Mouse (Mus musculus): ENCODE results near the gene Cacfd1. TPM values are rescaled to one million over a fixed set of nuclear protein-coding genes. Genes with fewer than 3 reads are reported as not detected.

Gene Cacfd1
- polyA plus RNA-seq (2015; fragmentation: Nextera tagmentation; extraction: Ambion mirVana): 72.7 and 82.7 TPM in 2 replicates

GRCm38 (mm10) chr2:27009714-27010244, at the start of gene Cacfd1:
Cacfd1 (plus strand) TSS chr2:27009926.
- H3K4me2 ChIP-seq (replicated peaks): peak within 1 kb of the TSS; percentile 72
- peak; percentile 93 for ATAC-seq (ENCODE audit: insufficient number of reproducible peaks, low FRiP score, low TSS enrichment, low read depth)
- under 1% methylated on average over 42 of the region's 43 CpGs for WGBS
- H3K36me3 ChIP-seq: peaks cover 11% of the 10 kb centered on the region
- peak within 1 kb of the TSS; percentile 84 for H3K27ac ChIP-seq (replicated peaks)
- peaks cover 28% of the 10 kb centered on the region for H3K4me1 ChIP-seq
- no peaks in the 10 kb centered on the region for H3K9me3 ChIP-seq (replicated peaks)
- H3K9ac ChIP-seq: peak within 1 kb of the TSS; percentile 96
- peak within 1 kb of the TSS; percentile 79 for H3K4me3 ChIP-seq (replicated peaks)
- H3K27me3 ChIP-seq: no peaks in the 10 kb centered on the region

- Histone ChIP-seq H3K27me3 (no peaks in the 10 kb centered on the region), H3K4me2 (replicated peaks) (no peak overlapping the region), H3K4me1 (peaks cover 27% of the 10 kb centered on the region), H3K4me3 (replicated peaks) (no peak overlapping the region), H3K9me3 (replicated peaks) (no peaks in the 10 kb centered on the region), H3K9ac (no peak overlapping the region), H3K27ac (replicated peaks) (no peak overlapping the region), H3K36me3 (peaks cover 58% of the 10 kb centered on the region)
- 76% methylated on average over 4 of the region's 4 CpGs for WGBS
- no peak for ATAC-seq (ENCODE audit: insufficient number of reproducible peaks, low FRiP score, low TSS enrichment, low read depth)
Measured at GRCm38 (mm10) chr2:26960756-26961155, 49.0 kb upstream of the Cacfd1 start.

GRCm38 (mm10) chr2:26963923-26964723, 45.6 kb upstream of the Cacfd1 start, which contains the start of gene Rexo4:
Rexo4 (minus strand) TSS chr2:26964386.
- WGBS: under 1% methylated on average over 50 of the region's 50 CpGs
- Histone ChIP-seq H3K4me1 (peaks cover 27% of the 10 kb centered on the region), H3K27ac (replicated peaks) (peak within 1 kb of the TSS; percentile 99), H3K4me3 (replicated peaks) (peak within 1 kb of the TSS; percentile 83), H3K9me3 (replicated peaks) (no peaks in the 10 kb centered on the region), H3K36me3 (peaks cover 27% of the 10 kb centered on the region), H3K27me3 (no peaks in the 10 kb centered on the region), H3K9ac (peak within 1 kb of the TSS; percentile 82), H3K4me2 (replicated peaks) (peak within 1 kb of the TSS; percentile 73)
- ATAC-seq (ENCODE audit: insufficient number of reproducible peaks, low FRiP score, low TSS enrichment, low read depth): peak; percentile 94

GRCm38 (mm10) chr2:26964724-26965370, 44.9 kb upstream of the Cacfd1 start:
- peak overlapping the region; percentile 73 for H3K4me2 ChIP-seq (replicated peaks)
- H3K4me3 ChIP-seq (replicated peaks): peak overlapping the region; percentile 83
- peaks cover 23% of the 10 kb centered on the region for H3K36me3 ChIP-seq
- 12% methylated on average over 14 of the region's 14 CpGs for WGBS
- H3K9ac ChIP-seq: peak overlapping the region; percentile 82
- no peaks in the 10 kb centered on the region for H3K9me3 ChIP-seq (replicated peaks)
- peaks cover 27% of the 10 kb centered on the region for H3K4me1 ChIP-seq
- H3K27me3 ChIP-seq: no peaks in the 10 kb centered on the region
- H3K27ac ChIP-seq (replicated peaks): peak overlapping the region; percentile 99
- ATAC-seq (ENCODE audit: insufficient number of reproducible peaks, low FRiP score, low TSS enrichment, low read depth): no peak

GRCm38 (mm10) chr2:26967262-26967661, 42.5 kb upstream of the Cacfd1 start:
- Histone ChIP-seq H3K9me3 (replicated peaks) (no peaks in the 10 kb centered on the region), H3K36me3 (peaks cover 1% of the 10 kb centered on the region; the same call in 1 of the 2 replicates), H3K4me3 (replicated peaks) (no peak overlapping the region), H3K4me1 (peaks cover 15% of the 10 kb centered on the region), H3K4me2 (replicated peaks) (no peak overlapping the region), H3K27ac (replicated peaks) (no peak overlapping the region), H3K9ac (no peak overlapping the region), H3K27me3 (no peaks in the 10 kb centered on the region)
- WGBS: 88% methylated on average over 2 of the region's 2 CpGs
- no peak for ATAC-seq (ENCODE audit: insufficient number of reproducible peaks, low FRiP score, low TSS enrichment, low read depth)

GRCm38 (mm10) chr2:26973116-26973515, 36.6 kb upstream of the Cacfd1 start, which contains the start of gene Adamts13:
Adamts13 (plus strand) TSS chr2:26973416.
- H3K4me3 ChIP-seq (replicated peaks): no peak within 1 kb of the TSS
- no peak within 1 kb of the TSS for H3K27ac ChIP-seq (replicated peaks)
- H3K36me3 ChIP-seq: no peaks in the 10 kb centered on the region
- H3K4me1 ChIP-seq: no peaks in the 10 kb centered on the region
- ATAC-seq (ENCODE audit: insufficient number of reproducible peaks, low FRiP score, low TSS enrichment, low read depth): no peak
- no peaks in the 10 kb centered on the region for H3K27me3 ChIP-seq
- H3K9ac ChIP-seq: no peak within 1 kb of the TSS
- no peak within 1 kb of the TSS for H3K4me2 ChIP-seq (replicated peaks)
- 58% methylated on average over 3 of the region's 3 CpGs for WGBS
- no peaks in the 10 kb centered on the region for H3K9me3 ChIP-seq (replicated peaks)

GRCm38 (mm10) chr2:26973960-26974359, 35.8 kb upstream of the Cacfd1 start:
- Histone ChIP-seq H3K27ac (replicated peaks) (no peak overlapping the region), H3K36me3 (no peaks in the 10 kb centered on the region), H3K4me2 (replicated peaks) (no peak overlapping the region), H3K9me3 (replicated peaks) (no peaks in the 10 kb centered on the region), H3K4me3 (replicated peaks) (no peak overlapping the region), H3K9ac (no peak overlapping the region), H3K27me3 (no peaks in the 10 kb centered on the region), H3K4me1 (no peaks in the 10 kb centered on the region)
- no peak for ATAC-seq (ENCODE audit: insufficient number of reproducible peaks, low FRiP score, low TSS enrichment, low read depth)
- 40% methylated on average over 4 of the region's 4 CpGs for WGBS

GRCm38 (mm10) chr2:26980361-26980760, 29.4 kb upstream of the Cacfd1 start:
- no peak overlapping the region for H3K27ac ChIP-seq (replicated peaks)
- no peak overlapping the region for H3K9ac ChIP-seq
- 0 out of 2 replicates have a peak, but pooled peaks cover 3% of the 10 kb centered on the region for H3K4me1 ChIP-seq
- no peaks in the 10 kb centered on the region for H3K36me3 ChIP-seq
- H3K27me3 ChIP-seq: no peaks in the 10 kb centered on the region
- no peak overlapping the region for H3K4me3 ChIP-seq (replicated peaks)
- no peaks in the 10 kb centered on the region for H3K9me3 ChIP-seq (replicated peaks)
- no peak for ATAC-seq (ENCODE audit: insufficient number of reproducible peaks, low FRiP score, low TSS enrichment, low read depth)
- no peak overlapping the region for H3K4me2 ChIP-seq (replicated peaks)
- WGBS: 67% methylated on average over 1 of the region's 1 CpGs

- WGBS: 65% methylated on average over 2 of the region's 2 CpGs
Measured at GRCm38 (mm10) chr2:26984179-26984578, 25.5 kb upstream of the Cacfd1 start.

GRCm38 (mm10) chr2:26984640-26985039, 25.1 kb upstream of the Cacfd1 start:
- WGBS: 82% methylated on average over 5 of the region's 5 CpGs
- Histone ChIP-seq H3K9ac (no peak overlapping the region), H3K27ac (replicated peaks) (no peak overlapping the region), H3K36me3 (no peaks in the 10 kb centered on the region), H3K9me3 (replicated peaks) (no peaks in the 10 kb centered on the region), H3K4me2 (replicated peaks) (no peak overlapping the region), H3K27me3 (no peaks in the 10 kb centered on the region), H3K4me3 (replicated peaks) (no peak overlapping the region), H3K4me1 (0 out of 2 replicates have a peak, but pooled peaks cover 3% of the 10 kb centered on the region)
- ATAC-seq (ENCODE audit: insufficient number of reproducible peaks, low FRiP score, low TSS enrichment, low read depth): no peak

More at GRCm38 (mm10) chr2:26984179-26984578, 25.5 kb upstream of the Cacfd1 start:
- no peak for ATAC-seq (ENCODE audit: insufficient number of reproducible peaks, low FRiP score, low TSS enrichment, low read depth)
- H3K27ac ChIP-seq (replicated peaks): no peak overlapping the region
- H3K4me2 ChIP-seq (replicated peaks): no peak overlapping the region
- H3K9ac ChIP-seq: no peak overlapping the region
- H3K4me3 ChIP-seq (replicated peaks): no peak overlapping the region
- no peaks in the 10 kb centered on the region for H3K36me3 ChIP-seq
- H3K4me1 ChIP-seq: 0 out of 2 replicates have a peak, but pooled peaks cover 3% of the 10 kb centered on the region
- no peaks in the 10 kb centered on the region for H3K9me3 ChIP-seq (replicated peaks)
- no peaks in the 10 kb centered on the region for H3K27me3 ChIP-seq

GRCm38 (mm10) chr2:26993936-26994335, 15.8 kb upstream of the Cacfd1 start:
- no peaks in the 10 kb centered on the region for H3K4me1 ChIP-seq
- H3K27me3 ChIP-seq: no peaks in the 10 kb centered on the region
- WGBS: 73% methylated on average over 3 of the region's 3 CpGs
- H3K9me3 ChIP-seq (replicated peaks): no peaks in the 10 kb centered on the region
- no peak overlapping the region for H3K4me3 ChIP-seq (replicated peaks)
- H3K36me3 ChIP-seq: no peaks in the 10 kb centered on the region
- H3K9ac ChIP-seq: no peak overlapping the region
- H3K4me2 ChIP-seq (replicated peaks): no peak overlapping the region
- no peak overlapping the region for H3K27ac ChIP-seq (replicated peaks)
- ATAC-seq (ENCODE audit: insufficient number of reproducible peaks, low FRiP score, low TSS enrichment, low read depth): no peak
